Mouse (Mus musculus): ENCODE data around the gene Wfdc12. TPM values are rescaled to one million over a fixed set of nuclear protein-coding genes. Genes with fewer than 3 reads are reported as not detected.

The Wfdc12 gene
- polyA plus RNA-seq, 1 experiment = 0.81 TPM

Other genes starting within 250 kb of the Wfdc12 start
- 95.3 and 100 TPM in 2 replicates for gene Ywhab, start 195.6 kb downstream of the Wfdc12 start, polyA plus RNA-seq (2012; rRNA removed)
- 24.0 and 36.7 TPM in 2 replicates for gene Pabpc1l, start 165.2 kb downstream of the Wfdc12 start, polyA plus RNA-seq (2012; rRNA removed)
- gene Stk4, start 120.3 kb downstream of the Wfdc12 start, polyA plus RNA-seq (2012; rRNA removed) = 15.0 and 16.1 TPM in 2 replicates
- 46.7 and 59.2 TPM in 2 replicates for gene Tomm34, start 119.4 kb downstream of the Wfdc12 start, polyA plus RNA-seq (2012; rRNA removed)
- gene Kcns1, start 19.5 kb downstream of the Wfdc12 start, polyA plus RNA-seq (2012; rRNA removed) = 0.46 and 2.2 TPM in 2 replicates
- gene Wfdc5, start 7.9 kb downstream of the Wfdc12 start, polyA plus RNA-seq (2012; rRNA removed) = 0.07 TPM in 1 of 2 replicates, not detected in the other
- 0.63 and 1.6 TPM in 2 replicates for gene Wfdc15a, start 9.5 kb upstream of the Wfdc12 start, polyA plus RNA-seq (2012; rRNA removed)
- 420 and 765 TPM in 2 replicates for gene Wfdc15b, start 31.1 kb upstream of the Wfdc12 start, polyA plus RNA-seq (2012; rRNA removed)
- gene Svs2, start 47.9 kb upstream of the Wfdc12 start, polyA plus RNA-seq (2012; rRNA removed) = 4.1 TPM in 1 of 2 replicates, not detected in the other
- gene Svs3b, start 66.0 kb upstream of the Wfdc12 start, polyA plus RNA-seq (2012; rRNA removed) = 0.69 TPM in 1 of 2 replicates, not detected in the other
- 15.6 TPM in 1 of 2 replicates, not detected in the other for gene Svs4, start 87.9 kb upstream of the Wfdc12 start, polyA plus RNA-seq (2012; rRNA removed)
- 3.0 TPM in 1 of 2 replicates, not detected in the other for gene Svs3a, start 98.7 kb upstream of the Wfdc12 start, polyA plus RNA-seq (2012; rRNA removed)
- gene Svs6, start 126.1 kb upstream of the Wfdc12 start, polyA plus RNA-seq (2012; rRNA removed) = 0.27 TPM in 1 of 2 replicates, not detected in the other
- gene Svs5, start 142.1 kb upstream of the Wfdc12 start, polyA plus RNA-seq (2012; rRNA removed) = 32.6 TPM in 1 of 2 replicates, not detected in the other
- 73.0 and 86.1 TPM in 2 replicates for gene Slpi, start 198.5 kb upstream of the Wfdc12 start, polyA plus RNA-seq (2012; rRNA removed)
- gene Rbpjl, start 212.5 kb upstream of the Wfdc12 start, polyA plus RNA-seq (2012; rRNA removed) = 0.03 TPM in 2 replicates
- 0.88 and 1.4 TPM in 2 replicates for gene Matn4, start 214.6 kb upstream of the Wfdc12 start, polyA plus RNA-seq (2012; rRNA removed)